Mouse (Mus musculus) forebrain, postnatal 0 days (tissue): Measurements from ENCODE around the gene Eea1. TPM values are rescaled to one million over a fixed set of nuclear protein-coding genes. Genes with fewer than 3 reads are reported as not detected.

Source experiments
- ATAC-seq: fragments of 200-750 bp; cut with Nextera tagmentation; 2 replicates; pipeline ENCODE4 v1.8.0; 2017; ENCODE audit warnings: mild to moderate bottlenecking, moderate library complexity
- DNase-seq: peaks from one replicate; pipeline ENCODE4 v3.0.0-alpha.2; 2015
- H3K27ac ChIP-seq: fragments of 300-500 bp; sonication (generic); 2 replicates; pipeline ENCODE4 v1.5.1; 2014; ENCODE audit warnings: low read depth, mild to moderate bottlenecking, antibody characterized with exemption, low read length, moderate library complexity, mixed read lengths
- H3K27me3 ChIP-seq: fragments of 300-500 bp; sonication (generic); 2 replicates; pipeline ENCODE4 v1.6.1; 2014; ENCODE audit warnings: mild to moderate bottlenecking, low read length, mixed read lengths; ENCODE audit not compliant: insufficient read depth
- H3K36me3 ChIP-seq: fragments of 300-500 bp; sonication (generic); 2 replicates; pipeline ENCODE4 v1.6.1; 2014; ENCODE audit warnings: mild to moderate bottlenecking, moderate library complexity; ENCODE audit not compliant: insufficient read depth
- H3K4me1 ChIP-seq: fragments of 300-500 bp; sonication (generic); 2 replicates; pipeline ENCODE4 v1.6.1; 2014; ENCODE audit warnings: antibody characterized with exemption; ENCODE audit not compliant: insufficient read depth
- H3K4me2 ChIP-seq: fragments of 300-500 bp; sonication (generic); 2 replicates; pipeline ENCODE4 v1.6.1; 2014; ENCODE audit warnings: low read depth, mild to moderate bottlenecking, moderate library complexity
- H3K4me3 ChIP-seq: fragments of 300-500 bp; sonication (generic); 2 replicates; pipeline ENCODE4 v1.5.1; 2014; ENCODE audit warnings: low read depth, low read length, mixed read lengths
- H3K9ac ChIP-seq: fragments of 300-500 bp; sonication (generic); 2 replicates; pipeline ENCODE4 v1.6.1; 2014; ENCODE audit warnings: mild to moderate bottlenecking
- H3K9me3 ChIP-seq: fragments of 300-500 bp; sonication (generic); 2 replicates; pipeline ENCODE4 v1.6.1; 2016; ENCODE audit warnings: low read length
- CTCF ChIP-seq: sonication (generic); IDR thresholded peaks from 2 replicates; pipeline ENCODE4 v1.5.1; 2016; ENCODE audit warnings: antibody characterized with exemption, control low read depth, low read depth
- WGBS: fragments of 180-500 bp; shearing (Covaris S2); extraction: QIAGEN DNeasy Blood & Tissue Kit; methylation state at CpG from one replicate; pipeline ENCODE4 v1.1.7; 2014; 5-methylcytosine and 5-hydroxymethylcytosine counted together
- polyA plus RNA-seq: library from polyadenylated mRNA; unstranded; fragments of >200 nt; fragmentation: Nextera tagmentation; extraction: Ambion mirVana; gene quantifications from 2 replicates; pipeline ENCODE4 v1.2.1, GENCODE M21; 2015
- total RNA-seq: library from RNA; depleted of rRNA; stranded (reverse); fragments of >200 nt; gene quantifications from 2 replicates; pipeline ENCODE4 v1.2.3, GENCODE M21; 2014

Gene Eea1
- total and polyA plus RNA-seq, 2 experiments from 2014 or later, result 16.6 to 21.9 TPM

DNA sequence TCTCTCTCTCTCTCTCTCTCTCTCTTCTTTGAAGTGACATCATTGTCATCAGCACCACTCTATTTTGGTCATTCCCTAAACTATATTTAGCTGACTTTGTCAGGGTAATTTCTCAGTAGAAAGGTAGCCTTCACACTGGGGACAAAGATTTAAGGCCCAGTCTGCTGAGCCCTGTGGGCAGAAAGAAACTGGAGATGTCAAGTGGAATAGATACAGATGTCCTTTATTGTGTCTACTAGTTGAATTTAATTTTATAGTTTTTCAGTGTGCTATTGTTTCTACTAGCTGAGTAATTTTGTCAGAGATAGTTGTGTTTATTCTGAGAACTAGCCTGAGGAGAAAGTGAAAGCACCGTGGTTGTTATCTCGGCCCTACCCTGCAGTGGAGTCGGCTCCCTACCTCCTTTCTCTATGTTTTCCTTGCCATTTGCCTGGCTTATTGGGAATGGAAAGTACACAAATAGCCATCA is 30.3 kb downstream of the Eea1 start:
- H3K9me3 ChIP-seq, result no peaks in the 10 kb centered on the region
- no peaks in the 10 kb centered on the region for H3K4me1 ChIP-seq
- no peak overlapping the region for H3K4me3 ChIP-seq
- 88% methylated on average over 3 of the region's 3 CpGs for WGBS
- no peak overlapping the region for H3K4me2 ChIP-seq
- H3K9ac ChIP-seq, result no peak overlapping the region
- H3K27me3 ChIP-seq, result no peaks in the 10 kb centered on the region
- peaks cover 7% of the 10 kb centered on the region; the same call in 1 of the 2 replicates for H3K36me3 ChIP-seq
- no peak overlapping the region for H3K27ac ChIP-seq
- ATAC-seq (no peak), DNase-seq (no peak)
- no peak for TF ChIP-seq CTCF

DNA sequence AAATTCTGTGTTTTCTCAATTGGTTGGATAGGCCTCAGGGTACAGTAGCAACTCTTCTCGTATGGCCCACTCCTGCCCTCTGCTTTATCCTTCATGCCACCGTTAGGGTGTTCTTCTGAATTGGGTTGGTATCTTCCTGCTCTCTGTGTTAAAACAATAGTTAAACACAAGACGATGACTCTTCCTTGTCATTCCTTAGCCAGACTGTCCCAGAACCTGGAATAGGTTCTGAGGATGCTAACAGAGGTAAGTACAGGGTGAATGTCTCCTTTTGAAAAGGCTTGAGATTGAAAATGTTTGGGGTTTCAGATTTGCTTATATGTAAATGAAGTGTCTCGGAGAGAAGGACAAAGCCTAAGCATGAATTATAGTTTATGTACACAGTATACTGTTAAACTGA is 30.9 kb downstream of the Eea1 start:
- WGBS, result 95% methylated on average over 4 of the region's 4 CpGs
- Histone ChIP-seq H3K27me3 (no peaks in the 10 kb centered on the region), H3K36me3 (peaks cover 7% of the 10 kb centered on the region; the same call in 1 of the 2 replicates)

DNA sequence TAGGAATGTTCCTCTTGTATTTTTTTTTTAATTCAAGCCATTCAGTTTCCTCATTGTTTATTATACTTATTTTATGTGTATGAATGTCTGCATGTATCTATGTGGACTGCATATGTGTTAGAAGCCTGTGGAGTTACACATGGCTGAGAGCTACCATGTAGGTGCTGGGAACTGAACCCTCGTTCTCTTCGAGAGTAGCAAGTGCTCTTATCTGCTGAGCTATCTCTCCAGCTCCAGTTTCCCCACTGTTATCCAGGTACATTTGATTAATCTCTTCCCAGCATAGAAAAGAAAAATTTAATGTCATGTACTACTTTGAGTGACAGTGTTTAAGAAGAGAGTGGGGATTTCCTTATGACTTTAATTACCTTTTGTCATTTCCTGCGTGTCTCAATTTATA is 31.5 kb downstream of the Eea1 start:
- H3K36me3 ChIP-seq, result peaks cover 7% of the 10 kb centered on the region; the same call in 1 of the 2 replicates
- no peaks in the 10 kb centered on the region for H3K27me3 ChIP-seq
- H3K9ac ChIP-seq, result no peak overlapping the region
- DNase-seq (no peak), ATAC-seq (no peak)
- H3K9me3 ChIP-seq, result no peaks in the 10 kb centered on the region
- no peak overlapping the region for H3K27ac ChIP-seq
- no peak overlapping the region for H3K4me2 ChIP-seq
- H3K4me1 ChIP-seq, result no peaks in the 10 kb centered on the region
- 85% methylated on average over 3 of the region's 3 CpGs for WGBS
- no peak overlapping the region for H3K4me3 ChIP-seq
- TF ChIP-seq CTCF, result no peak

More for the DNA sequence above, 30.9 kb downstream of the Eea1 start:
- Histone ChIP-seq H3K9me3 (no peaks in the 10 kb centered on the region), H3K4me1 (no peaks in the 10 kb centered on the region), H3K27ac (no peak overlapping the region), H3K4me2 (no peak overlapping the region), H3K4me3 (no peak overlapping the region), H3K9ac (no peak overlapping the region)
- DNase-seq (no peak), ATAC-seq (no peak)
- TF ChIP-seq CTCF, result no peak

DNA sequence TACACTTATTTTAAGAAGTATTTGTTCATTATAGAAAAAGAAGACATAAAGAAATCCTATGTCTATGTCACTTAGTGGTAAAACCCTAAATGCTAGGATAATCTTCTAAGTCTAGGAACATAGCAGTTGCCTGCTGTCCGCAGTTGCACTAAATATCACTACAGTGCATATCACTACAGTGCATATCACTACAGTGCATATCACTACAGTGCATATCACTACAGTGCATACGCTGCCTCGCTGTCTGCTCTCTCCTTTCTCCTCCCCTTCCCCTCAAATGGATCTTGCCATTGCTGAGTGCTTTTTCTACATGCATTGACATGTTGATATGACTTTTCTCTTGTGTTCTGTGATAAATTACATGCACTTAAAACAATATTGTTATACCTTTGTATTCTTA is 34.0 kb downstream of the Eea1 start:
- no peak for TF ChIP-seq CTCF
- Histone ChIP-seq H3K36me3 (peaks cover 7% of the 10 kb centered on the region; the same call in 1 of the 2 replicates), H3K9me3 (no peaks in the 10 kb centered on the region), H3K27ac (no peak overlapping the region), H3K4me2 (no peak overlapping the region), H3K4me1 (no peaks in the 10 kb centered on the region), H3K4me3 (no peak overlapping the region), H3K9ac (no peak overlapping the region), H3K27me3 (no peaks in the 10 kb centered on the region)
- DNase-seq (no peak), ATAC-seq (no peak)
- WGBS, result 95% methylated on average over 3 of the region's 3 CpGs

DNA sequence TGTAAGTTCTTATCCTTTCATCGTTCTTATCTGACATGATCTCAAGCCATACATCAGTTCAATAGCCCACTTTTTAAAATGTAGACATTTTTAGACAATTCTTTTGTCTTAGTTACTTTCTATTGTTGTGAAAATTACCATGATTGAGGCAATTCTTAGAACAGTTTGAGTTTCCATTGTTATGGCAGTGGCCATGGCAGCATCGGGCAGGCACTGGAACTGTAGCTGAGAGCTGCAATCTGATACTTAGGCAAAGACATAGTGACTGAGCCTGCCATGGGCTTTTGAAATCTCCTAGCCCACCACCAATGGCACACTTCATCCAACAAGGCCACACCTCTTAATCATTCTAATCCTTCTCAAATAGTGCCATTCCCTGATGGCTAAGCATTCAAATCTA is 36.3 kb downstream of the Eea1 start:
- no peak for DNase-seq
- 87% methylated on average over 2 of the region's 2 CpGs for WGBS
- Histone ChIP-seq H3K27me3 (no peaks in the 10 kb centered on the region), H3K4me3 (no peak overlapping the region), H3K4me2 (no peak overlapping the region), H3K36me3 (peaks cover 7% of the 10 kb centered on the region; the same call in 1 of the 2 replicates), H3K9me3 (no peaks in the 10 kb centered on the region), H3K4me1 (no peaks in the 10 kb centered on the region), H3K9ac (no peak overlapping the region), H3K27ac (no peak overlapping the region)
- ATAC-seq, result no peak
- no peak for TF ChIP-seq CTCF

DNA sequence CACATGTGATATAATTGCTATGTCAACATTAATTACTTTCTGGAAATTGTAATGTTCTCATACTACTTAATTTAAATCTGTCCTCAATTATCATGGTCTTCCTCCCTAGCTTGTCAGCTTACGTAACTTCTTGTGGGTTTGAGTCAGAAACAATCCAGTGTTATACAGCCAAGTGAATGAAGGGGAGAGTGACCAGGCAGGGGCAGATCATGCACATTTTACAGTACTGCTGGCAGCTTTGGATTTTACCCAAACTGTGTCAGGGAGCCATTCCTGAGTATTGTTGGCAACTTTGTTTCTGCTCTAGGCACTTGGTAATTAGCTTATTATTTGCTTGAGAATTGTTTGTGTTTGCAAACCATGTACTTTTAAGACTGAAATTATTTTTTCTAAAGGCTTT is 49.3 kb downstream of the Eea1 start:
- Histone ChIP-seq H3K27ac (no peak overlapping the region), H3K9me3 (no peaks in the 10 kb centered on the region), H3K4me3 (no peak overlapping the region), H3K4me2 (no peak overlapping the region), H3K36me3 (no peaks in the 10 kb centered on the region), H3K4me1 (no peaks in the 10 kb centered on the region), H3K27me3 (no peaks in the 10 kb centered on the region), H3K9ac (no peak overlapping the region)
- 68% methylated on average over 1 of the region's 1 CpGs for WGBS
- no peak for ATAC-seq
- DNase-seq, result no peak
- TF ChIP-seq CTCF, result no peak

DNA sequence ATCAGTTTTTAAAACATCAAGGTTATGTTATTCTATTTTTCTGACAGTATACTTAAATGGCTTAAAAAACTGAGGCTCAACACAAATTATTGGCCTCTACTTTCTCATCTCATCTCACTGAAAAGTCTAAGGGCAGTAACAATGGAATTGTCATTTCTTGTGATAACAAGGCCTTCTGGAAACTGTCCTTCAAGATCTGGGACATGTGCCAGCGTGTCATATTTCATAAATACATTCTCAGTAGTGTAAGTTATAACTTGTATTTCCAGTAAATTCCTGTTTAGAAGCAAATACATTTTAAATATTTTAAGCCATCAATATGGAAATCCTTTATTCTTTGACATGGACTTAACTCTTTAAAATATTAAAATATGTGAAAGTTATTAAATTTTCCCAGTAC is 50.7 kb downstream of the Eea1 start:
- Histone ChIP-seq H3K27ac (no peak overlapping the region), H3K27me3 (no peaks in the 10 kb centered on the region), H3K9me3 (no peaks in the 10 kb centered on the region), H3K9ac (no peak overlapping the region), H3K4me3 (no peak overlapping the region), H3K36me3 (no peaks in the 10 kb centered on the region), H3K4me1 (no peaks in the 10 kb centered on the region), H3K4me2 (no peak overlapping the region)
- WGBS, result 75% methylated on average over 1 of the region's 1 CpGs
- DNase-seq (no peak), ATAC-seq (no peak)
- TF ChIP-seq CTCF, result no peak

DNA sequence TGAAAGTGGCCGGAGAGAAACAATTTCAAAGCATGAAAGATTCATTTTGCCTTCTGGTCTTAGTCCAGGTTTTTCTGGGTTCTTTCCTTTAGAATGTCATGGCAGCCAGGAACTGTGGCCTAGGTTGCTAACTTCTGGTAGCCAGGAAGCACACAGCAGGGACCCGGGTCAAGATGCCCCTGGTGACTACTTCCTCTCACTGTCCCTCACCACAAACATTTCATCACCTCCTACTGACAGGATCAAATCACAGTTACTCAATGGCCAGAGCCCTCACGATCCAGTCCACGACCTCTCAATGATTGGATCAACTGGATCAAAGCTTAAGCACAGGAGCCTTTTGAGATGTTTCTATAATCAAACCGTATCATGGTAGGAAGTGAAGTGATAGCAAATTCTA is 60.5 kb downstream of the Eea1 start:
- no peak for TF ChIP-seq CTCF
- Histone ChIP-seq H3K4me2 (no peak overlapping the region), H3K9me3 (no peaks in the 10 kb centered on the region), H3K4me3 (no peak overlapping the region), H3K27ac (no peak overlapping the region), H3K36me3 (peaks cover 2% of the 10 kb centered on the region; the same call in 1 of the 2 replicates), H3K9ac (no peak overlapping the region), H3K27me3 (no peaks in the 10 kb centered on the region), H3K4me1 (no peaks in the 10 kb centered on the region)
- no peak for DNase-seq
- 80% methylated on average over 5 of the region's 5 CpGs for WGBS
- ATAC-seq, result no peak
